Mouse (Mus musculus) urinary bladder, postnatal 4 days (tissue): ENCODE data around the gene Timm50.

Experiments
- DNase-seq, 2 experiments: peaks; one replicate each; pipeline ENCODE4 v3.0.0; 2021 to 2022; ENCODE audit warnings: low spot score in 2 of 2

Gene Timm50

DNA sequence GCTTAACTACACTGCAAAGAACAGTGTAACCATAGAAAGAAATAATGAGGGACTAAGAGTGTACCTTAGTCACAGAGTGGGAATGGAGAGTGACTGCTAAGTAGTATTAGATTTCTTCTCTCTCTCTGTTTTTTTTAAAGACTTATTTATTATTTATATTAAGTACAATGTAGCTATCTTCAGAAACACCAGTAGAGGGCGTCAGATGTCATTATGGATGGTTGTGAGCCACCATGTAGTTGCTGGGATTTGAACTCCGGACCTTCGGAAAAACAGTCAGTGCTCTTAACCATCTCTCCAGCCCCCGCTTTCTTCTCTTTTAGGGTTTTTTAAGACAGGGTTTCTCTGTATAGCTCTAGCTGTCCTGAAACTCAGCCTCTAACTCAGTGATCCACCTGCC is 14.6 kb upstream of the Timm50 start:
- no peak for DNase-seq

DNA sequence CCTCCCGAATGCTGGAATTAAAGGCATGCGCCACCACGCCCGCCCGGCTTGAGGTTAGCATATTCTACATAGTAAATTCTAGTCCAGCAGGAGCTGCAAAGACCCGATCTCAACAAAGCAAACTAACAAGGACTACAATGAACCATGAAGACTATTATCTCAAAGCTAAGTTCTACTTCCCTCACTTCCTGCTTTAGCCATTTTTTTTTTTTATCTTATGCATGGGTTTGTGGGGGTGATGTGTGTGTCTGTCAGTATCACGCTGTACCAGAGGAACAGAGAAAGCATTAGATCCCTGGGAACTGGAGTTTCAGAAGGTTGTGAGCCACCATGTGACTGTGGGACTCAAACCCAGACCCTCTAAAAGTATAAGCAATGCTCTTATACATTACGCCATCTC is 13.4 kb upstream of the Timm50 start:
- DNase-seq: no peak

DNA sequence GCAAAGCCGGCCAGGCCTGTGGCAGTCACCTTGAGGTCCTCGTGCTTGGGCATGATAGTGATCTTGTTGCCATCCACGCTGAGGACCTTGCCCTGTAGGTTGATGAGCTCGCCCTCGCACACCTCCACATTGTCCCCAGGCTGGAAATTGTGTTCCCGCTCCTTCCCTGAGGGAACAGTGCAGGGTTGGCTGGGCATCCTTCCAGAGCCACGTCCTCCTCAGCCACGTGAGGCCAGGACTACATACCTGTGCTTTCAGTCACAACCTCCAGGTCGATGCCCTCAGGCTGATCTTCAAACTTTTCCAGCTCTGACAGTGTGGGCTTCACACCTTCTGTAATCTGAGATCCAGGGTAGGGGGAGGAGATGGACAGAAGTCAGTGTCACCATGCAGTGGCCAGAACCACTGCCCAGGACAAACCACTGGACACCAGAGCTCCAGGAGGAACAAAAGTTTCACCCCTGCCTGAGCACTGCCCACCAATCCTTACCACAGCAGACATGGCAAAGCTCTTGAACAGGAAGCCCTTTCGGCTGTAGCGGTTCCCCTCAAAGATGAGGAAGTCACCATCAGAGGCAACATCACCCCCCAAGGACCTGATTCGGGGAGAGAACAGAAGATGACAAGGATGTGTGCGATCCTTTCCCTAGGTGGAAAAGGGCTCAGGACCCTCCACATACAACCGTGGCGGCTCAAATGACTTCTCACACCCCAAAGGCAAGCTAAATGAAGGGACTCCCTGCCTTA is 10.3 kb upstream of the Timm50 start:
- no peak for DNase-seq

DNA sequence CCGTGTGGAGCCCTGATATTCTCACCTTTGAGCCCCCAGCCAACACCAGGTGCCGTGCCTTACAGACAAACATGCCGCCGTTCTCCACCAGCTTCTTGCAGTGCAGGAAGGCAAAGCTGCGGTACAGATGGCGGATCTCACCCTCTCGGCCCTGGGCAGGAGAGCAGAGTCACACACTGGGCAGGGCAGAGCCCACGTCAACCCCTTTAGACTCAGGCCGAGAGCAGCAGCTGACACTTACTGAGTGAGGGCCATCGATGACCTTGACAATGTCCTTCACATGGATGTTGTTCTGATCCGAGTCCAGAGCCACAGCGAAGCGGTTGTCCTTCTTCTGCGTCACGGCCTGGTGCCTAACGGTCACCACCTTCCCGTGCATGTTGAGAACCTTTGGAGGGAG is 6.8 kb upstream of the Timm50 start:
- DNase-seq: no peak

DNA sequence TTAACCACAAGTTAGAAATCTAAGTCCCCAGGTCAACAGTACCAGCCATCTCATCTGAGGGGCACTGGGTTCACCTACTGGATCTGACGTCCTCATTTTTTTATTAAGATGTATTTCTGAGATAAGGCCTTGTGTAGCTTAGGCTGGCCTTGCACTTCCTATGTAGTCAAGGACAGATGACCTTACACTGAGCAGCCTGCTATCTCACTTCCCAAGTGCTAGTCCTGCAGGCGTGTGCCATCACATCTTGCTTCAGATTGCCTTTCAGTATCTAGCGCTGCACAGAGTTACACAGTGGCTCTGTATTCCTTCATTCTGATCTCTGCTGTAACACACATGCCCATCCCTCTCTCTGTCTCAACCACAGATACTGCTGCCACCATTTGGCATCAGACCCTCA is 6.2 kb upstream of the Timm50 start:
- DNase-seq: no peak

DNA sequence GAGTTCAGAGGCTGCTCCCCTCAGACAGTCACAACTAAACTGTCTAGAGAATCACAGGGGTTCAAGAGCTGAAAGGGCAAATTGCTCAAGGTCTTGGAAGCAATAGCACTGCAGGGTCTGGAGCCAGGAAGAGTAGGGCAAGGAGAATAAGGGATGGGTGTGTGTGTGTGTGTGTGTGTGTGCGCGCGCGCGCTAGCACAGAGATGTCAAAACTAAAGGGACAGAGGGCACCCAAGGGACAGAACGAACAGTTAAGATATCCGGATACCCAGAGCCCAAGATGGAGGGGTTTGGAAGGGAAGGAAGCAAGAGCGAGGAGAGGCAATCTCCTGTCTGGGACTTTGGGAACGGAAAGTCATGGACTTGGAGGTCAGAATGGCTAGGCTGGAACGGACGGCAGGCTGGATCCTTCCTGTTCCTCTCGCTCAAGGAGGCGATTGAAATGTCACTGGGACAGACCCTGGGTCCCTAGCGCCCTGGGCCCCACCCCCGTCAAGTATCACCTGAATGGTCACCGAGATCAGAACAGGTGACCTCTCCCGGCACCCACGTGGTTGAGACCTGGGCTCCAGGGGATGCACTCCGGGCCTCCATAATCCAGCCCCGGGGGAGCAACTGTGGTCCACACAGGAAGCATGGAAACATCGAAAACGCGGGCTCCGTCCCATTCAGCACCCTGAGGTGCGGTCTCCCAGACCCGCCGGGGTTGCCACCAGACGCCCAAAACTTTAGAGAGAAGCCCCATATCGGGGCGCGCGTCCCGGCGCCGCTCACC is 534 bp downstream of the Timm50 start:
- DNase-seq: no peak

DNA sequence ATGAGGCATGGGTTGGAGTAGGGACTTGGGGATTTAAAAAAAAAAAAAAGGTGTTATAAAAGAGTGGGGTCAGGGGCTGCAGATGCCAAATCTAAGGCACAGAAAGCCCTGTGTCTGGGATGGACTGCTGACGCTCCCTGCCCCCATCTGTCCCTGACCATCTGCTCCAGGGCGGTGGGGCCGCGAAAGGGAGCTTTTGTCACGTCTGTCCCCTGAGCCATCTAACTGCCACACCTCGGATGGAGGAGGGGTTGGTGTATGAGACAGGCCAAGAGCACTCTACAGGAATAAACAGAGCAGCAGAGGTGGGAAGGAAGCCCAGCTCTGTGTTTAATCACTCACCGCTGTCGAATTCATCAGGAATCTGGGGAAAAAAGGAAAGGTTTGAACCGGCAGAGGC is 2.1 kb downstream of the Timm50 start:
- DNase-seq: no peak

DNA sequence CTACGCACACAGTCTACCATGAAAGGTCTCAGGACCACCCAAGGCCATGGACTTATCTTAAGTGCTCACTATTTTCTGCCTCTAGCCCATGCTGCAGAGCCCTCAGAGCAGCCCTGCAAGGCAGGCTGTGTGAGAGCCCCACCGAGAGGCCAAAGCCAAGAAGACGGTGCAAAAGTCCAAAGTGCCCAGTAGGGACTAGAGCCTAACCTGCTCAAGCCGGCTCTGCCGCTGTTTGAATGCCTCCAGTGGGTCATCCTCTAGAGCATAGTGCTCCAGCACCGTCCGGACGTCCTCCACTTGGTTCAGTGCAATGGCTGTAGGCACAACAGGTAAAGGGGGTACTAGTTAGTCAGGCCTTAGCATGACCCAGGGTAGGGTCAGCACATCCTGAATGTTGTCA is 5.7 kb downstream of the Timm50 start:
- DNase-seq: no peak

DNA sequence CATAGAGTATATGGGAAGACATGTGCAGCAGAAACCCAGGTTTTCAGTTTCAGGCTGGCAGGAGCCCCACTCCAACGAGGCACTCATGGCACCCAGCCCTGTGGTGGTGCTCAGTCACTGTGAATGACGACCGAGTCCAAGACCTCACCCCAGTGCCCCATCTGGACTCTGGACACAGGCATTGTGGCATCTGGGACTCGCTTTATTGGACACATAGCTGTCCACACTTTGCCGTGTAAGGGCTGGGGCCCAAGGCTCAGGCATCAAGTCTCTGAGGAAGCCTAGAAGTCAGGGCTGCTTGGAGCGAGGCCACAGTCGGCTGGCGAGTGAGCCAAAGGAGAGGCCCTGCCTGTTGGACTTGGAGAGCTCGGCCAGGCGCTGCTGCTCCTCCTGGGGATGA is 6.2 kb downstream of the Timm50 start:
- DNase-seq: no peak

DNA sequence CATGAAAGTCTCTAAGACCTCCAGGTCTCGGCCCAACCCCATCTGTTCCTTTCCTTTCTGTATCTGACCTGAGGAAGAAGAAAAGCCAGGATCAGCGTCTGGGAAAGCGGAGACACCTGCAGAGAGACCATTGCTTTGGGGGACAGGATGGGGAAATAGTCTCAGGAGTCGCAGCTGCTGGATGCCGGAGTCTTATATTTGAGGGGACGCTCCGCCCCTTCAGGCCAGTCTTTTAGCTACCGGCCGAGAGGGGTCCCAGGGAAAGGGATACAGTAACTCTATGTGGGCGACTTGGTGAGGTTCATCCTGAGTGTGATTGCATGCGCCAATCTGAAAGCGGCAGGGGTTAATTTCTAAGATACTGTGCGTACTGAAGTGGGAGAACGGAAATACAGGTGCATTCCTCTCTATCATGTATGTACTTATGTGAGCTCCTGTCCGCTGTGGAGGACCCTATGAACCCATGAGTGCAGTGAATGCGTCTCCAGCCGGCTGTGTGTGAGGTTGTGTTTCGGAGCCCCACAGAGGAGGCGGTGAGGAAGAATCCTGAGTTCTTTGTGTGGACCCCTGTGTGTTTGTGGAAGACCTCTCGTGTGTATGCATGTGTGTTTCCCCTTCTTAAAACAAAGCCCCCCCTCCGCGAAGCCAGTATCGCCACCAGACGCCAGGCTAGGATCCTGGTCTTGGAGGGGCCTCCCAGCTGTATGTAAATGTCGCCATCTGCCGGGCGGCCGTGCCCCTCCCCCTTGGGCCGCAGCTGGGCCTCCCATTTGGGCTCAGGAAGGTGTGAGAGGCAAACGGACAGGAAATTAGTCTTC is 10.0 kb downstream of the Timm50 start, which contains the start of gene Dll3:
Dll3 (minus strand) TSS at position 623 of the 818 bp plus-strand sequence.
- peak in 1 of 2 experiments; percentile 38 for DNase-seq

DNA sequence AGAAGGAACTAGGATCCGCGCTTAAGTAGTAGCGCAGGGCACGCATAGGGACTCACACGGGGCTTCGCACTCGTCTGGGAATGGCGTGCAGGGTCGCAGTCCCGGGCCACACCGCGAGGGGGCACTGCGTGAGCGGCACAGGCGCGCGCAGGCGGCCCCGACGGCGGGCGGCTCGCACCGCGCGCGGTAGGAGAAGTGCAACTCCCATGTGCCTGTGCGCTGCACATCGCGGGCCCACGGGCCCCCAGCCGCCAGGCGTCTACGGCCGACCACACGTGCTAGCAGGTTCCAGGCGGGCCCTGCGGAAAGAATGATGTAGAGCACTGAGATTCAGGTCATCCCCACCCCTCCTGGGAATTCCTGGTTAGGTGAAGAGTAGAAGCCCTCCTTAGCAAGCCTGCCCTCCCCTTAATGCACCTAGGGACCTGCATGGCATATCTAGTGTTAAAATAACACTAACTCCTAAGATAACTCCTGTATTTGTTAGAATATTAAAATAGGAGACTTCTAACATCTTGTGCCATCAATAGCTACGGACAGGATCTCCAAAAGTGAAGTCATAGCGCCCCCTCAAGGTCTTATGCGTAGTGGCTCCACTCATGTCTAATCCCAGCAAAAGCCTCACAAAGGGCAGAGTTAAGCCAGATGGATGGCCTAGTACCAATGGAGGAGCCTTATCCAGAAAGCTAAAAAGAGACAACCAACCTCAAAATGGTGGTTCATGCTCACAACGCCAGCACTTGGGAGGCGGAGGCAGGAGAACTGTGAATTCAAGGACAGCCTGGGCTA is 12.8 kb downstream of the Timm50 start:
- DNase-seq: no peak

DNA sequence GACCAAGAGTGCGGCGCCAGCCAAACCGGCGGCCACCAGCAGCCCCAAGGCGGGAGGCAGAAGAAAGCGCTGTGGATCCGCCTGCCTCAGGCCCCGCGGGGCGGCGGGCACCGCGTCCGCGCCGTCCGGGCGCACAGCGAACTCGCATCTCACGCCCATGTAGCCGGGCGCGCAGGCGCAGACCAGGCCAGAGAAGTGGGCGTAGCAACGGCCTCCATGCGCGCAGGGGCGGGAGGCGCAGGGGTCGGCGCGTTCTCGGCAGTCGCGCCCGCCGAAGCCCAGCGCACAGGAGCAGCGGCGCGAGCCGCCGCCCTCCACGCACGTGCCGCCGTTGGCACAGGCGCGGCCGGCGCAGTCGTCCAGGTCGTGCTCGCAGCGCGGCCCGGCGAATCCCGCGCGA is 17.4 kb downstream of the Timm50 start:
- peak in 1 of 2 experiments; percentile 68 for DNase-seq

DNA sequence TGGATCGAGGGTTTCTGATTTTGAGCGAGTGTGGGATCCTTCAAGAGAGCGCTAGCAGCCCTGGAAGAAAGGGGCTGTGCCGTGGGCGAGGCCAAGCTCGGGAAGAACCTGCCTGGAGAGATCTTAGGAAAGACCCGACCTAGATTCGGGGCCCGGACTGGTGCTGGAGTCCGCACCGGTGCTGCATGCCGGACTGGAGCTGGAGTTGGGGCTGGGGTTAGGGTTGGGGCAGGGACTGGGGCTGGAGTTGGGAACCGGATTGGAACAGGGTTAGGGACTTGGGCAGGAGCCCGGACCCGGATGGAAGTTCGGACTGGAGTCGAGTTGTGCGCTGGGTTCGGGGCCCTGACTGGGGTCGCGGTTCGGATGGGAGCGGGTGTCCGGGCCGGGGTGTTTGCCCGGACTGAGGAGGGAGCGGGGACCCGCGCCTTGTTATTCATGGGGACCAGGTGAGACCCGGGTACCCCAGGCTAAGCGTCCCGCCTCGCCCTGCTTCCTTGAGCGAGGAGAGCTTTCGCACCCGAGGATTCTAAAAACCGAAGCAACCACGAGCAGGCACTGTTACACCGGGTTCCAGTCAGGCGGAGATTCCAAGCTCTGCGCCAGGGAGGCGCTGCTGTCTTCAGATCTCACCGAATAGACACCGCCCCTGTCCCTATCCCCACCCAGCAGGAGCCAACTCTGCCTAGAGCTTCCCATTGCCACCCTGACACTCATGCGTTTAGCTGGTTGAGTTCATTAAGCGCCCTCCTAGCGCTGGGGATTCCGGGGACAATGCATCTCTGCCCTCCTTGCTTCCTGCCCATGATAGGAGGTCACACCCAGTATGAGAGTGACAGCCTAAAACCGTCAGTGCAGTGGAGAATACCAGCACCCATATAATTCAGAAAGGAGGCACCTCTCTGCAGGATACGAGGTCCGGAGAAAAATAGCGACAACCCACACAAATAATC is 21.0 kb downstream of the Timm50 start, which contains the start of gene Selenov:
Selenov (minus strand) TSS at position 549 of the 953 bp plus-strand sequence.
- DNase-seq: no peak

DNA sequence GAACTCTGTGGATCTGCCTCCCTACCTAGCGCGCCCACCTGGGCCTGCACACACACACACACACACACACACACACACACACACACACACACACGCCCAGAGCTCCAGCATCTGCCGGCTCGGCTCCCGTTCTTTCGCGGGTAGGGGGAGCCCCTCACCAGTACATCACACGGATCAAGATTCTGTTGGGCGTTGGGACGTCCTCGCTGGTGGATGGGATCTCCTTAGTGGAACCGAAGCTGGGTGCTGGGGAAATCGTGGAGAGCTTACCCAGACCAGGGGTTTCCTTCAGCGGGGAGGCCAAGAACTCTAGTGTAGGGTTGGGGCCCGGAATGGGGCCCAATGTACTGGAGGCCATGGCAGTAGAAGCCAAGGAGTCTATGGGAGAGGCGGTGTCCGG is 21.7 kb downstream of the Timm50 start:
- DNase-seq: no peak

DNA sequence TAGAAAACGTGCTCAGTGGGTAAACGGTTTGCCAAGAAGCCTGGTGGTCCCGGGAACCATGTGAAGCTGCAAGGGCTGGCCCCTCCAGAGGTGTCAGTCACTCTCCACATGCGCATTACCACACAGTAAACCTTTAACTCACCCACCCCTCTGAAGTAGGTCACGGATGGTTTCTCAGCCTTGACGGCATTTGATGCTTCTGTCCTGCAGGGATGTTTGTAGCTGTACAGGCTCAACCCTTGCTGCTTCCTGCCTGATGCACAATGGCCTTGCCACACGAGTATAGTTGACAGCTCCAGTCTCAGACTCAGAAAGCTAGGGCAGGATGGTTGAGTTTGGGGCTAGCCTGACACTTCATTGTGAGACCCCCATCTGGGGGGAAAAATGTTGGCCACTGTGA is 31.2 kb downstream of the Timm50 start:
- DNase-seq: no peak

DNA sequence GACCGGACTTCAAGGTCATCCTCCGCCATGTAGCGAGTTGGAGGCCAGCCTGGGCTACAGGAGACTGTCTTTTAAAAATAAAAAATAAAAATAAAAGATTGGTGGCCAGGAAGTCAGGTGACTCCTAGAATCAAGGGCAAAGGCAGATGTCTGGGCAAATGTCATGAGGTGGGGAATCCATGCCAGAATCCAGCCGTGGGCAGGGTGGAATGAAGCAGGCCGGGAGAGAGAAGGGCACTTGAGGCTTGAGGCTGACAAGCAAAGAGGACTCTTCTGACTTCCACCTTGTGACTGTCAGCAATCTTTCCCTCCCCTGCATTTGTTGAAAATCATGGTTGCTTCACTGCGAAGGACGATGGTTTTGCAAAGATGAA is 33.6 kb downstream of the Timm50 start:
- no peak for DNase-seq

DNA sequence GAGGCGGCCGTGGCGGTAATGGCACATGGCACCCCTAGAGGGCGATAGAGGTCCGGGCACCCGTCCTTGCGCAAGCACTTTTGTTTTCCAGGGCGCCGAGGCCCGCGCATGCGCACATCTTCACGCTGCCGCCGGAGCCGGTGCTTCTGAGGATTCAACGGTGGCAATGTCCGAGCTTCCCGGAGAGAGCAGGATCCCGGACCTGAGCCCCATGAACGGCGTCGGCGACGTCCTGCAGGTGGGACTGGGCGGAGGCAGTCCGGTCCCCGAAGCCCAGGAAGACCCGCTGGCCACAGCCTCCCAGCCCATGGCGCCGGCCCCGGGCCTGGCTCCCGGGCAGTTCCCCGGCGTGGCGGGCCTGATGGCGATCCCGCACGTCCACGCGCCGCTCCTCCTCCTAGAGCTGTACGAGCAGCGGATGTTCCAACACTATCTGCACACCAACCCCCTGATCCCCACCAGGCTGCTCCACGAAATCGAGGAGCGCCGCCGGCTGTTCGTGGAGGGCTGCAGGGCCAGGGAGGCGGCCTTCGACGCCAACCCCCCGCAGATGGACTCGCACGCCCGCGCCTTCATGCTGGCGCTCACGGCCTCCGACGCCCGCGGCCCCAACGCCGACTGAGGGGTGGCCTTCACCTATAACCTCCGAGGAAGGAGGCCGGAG is 34.1 kb downstream of the Timm50 start, which contains the start of gene Eid2b:
Eid2b (plus strand) TSS at position 125 of the 664 bp plus-strand sequence.
- peak; percentile 93 to 96 for DNase-seq

DNA sequence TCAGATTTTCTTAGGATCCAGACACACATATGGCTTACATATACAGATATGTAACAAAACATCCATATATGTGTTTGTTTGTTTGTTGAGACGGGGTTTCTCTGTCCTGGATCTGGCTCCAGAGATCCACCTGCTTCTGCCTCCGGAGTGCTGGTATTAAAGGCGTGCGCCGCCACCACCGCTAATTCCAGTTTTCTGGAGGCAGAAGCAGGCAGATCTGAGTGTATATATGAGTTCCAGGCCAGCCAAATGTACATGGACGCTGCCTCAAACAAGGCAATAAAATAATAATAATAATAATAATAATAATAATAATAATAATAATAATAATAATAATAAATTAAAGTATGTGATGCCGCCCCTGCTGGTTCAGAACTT is 34.6 kb downstream of the Timm50 start:
- DNase-seq: no peak

DNA sequence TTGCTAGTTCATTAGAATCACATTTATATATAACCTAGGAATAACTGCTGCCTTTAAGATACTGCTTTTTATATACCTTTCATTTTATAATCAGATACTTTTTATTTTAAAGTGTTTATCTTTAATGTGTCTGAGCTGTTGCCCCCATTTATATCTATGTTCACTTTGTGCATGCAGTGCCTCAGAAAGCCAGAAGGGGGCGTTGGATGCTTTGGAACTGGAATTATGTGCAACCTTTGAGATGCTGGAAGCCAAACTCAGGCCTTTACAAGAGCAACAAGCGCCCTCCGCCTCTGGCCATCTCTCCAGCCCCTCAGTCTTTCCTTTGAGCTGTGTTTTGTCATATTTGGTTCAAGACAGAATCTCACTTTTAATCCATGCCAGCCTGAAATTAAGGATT is 40.1 kb downstream of the Timm50 start:
- no peak for DNase-seq

DNA sequence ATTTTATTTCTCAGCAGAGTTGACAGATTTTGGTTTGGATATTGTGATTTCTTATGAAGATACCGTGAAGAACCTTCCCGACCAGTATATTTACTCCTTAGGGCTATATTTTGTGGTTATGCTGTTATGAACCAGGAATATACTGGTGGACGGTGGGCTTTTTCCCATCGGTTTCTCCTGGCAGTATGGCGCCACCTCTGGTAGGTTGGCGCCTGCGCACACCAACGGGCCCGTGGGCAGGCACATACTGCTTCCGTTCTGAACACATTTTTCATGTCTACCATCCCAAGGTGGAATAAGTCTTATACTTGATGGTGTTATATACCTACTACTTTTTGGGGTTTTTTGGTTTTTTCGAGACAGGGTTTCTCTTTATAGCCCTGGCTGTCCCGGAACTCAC is 42.5 kb downstream of the Timm50 start:
- no peak for DNase-seq
